Mouse (Mus musculus): ENCODE results near the gene Hoxd12.

DNA sequence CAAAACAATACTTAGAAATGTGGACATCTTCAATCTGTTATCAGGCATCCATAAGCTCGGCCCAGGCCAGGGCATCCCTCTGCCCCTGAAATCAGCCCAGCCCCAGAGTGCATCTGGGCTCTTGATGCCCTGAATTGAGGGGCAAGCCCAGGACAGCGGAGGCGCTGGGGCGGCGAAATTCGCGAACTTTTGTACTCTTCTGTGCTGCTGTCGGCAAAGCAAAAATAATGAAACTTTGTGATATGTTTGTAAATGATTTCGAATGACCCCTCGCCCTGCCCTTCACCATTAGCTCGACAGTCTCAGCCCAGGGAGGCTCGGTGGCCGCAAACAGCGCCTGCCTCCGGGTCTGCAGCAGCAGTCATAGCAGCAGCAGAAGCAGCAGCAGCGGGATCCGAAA is 50.4 kb downstream of the Hoxd12 start:
- TF ChIP-seq CTCF (IDR thresholded peaks at IDR 0.05; ENCODE audit: control insufficient read depth, insufficient read depth, insufficient read length): no peak
- TF ChIP-seq MYOD1 (IDR thresholded peaks at IDR 0.05; ENCODE audit: control insufficient read depth, insufficient read length, low read depth): no peak
